Mouse (Mus musculus) spleen, postnatal 4 days (tissue): ENCODE data around the gene Slc35f3.
A peak's percentile ranks its signal among the peaks of the same experiment; 100 is the strongest.

Experiments used
- DNase-seq, 2 experiments: peaks; one replicate each; pipeline ENCODE4 v3.0.0; 2022; ENCODE audit warnings: low spot score in 2 of 2

Slc35f3 gene

DNA sequence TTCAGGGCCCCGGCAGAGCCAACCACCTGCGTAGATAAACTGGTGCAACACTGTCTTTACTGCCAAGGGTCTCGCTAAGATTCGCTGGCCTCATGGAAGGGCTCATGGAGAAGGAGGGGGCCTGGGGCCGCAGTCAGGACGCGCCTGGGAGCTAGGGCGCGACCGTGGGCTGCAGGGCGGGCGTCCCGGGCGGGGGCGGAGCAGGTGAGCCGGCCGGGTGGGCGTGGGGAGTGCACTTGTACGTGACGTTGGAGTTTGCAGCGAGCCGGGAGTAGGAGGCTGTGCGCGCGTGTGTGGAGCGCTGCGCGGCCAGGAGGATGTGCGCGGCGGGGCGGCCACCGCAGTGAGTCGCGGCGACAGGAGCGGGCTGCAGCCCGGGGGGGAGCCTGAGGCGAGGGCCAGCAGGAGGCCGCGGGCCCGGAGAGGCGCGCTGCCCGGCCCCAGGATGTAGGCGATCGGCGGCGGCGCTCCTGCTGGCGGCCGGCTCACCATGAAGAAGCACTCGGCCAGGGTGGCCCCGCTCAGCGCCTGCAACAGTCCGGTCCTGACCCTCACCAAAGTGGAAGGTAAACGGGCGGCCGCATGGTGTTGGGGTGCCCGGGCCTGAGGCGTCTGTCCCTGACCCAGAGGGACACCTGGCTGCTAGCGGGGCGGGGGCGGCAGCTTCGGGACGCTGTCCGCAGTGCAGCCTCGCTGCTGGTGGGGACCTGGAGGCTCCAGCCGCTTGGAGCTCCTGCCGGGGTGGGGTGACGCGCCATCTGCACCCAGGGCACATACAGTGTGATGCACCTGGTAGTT lies at the start of gene Slc35f3:
Slc35f3 (plus strand) TSS at position 263 of the 798 bp plus-strand sequence.
- DNase-seq: peak in 1 of 2 experiments; percentile 64

DNA sequence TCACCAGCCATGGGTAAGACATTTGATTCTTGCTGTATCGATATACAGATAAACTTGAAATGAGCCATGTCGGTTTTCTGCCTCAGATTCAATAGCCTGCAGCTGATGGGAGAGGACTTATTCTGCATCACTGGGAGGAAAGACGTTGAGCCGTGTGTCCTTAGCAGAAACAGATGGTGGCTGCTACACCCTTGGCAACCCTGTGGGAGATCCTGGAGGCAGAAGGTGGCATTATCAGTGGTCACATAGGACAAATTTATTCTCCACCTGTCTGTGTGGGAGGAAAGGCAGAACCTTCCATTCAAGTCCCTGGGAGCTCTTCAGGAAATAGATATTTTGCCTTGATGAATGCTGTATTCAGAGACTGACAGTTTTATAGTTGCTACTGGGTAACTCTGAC lies 47.9 kb upstream of the Slc35f3 start:
- DNase-seq: no peak

GRCm38 (mm10) chr8:126256585-126257391 lies 41.6 kb upstream of the Slc35f3 start:
- DNase-seq: no peak

GRCm38 (mm10) chr8:126257392-126257681 lies 41.0 kb upstream of the Slc35f3 start:
- no peak for DNase-seq

DNA sequence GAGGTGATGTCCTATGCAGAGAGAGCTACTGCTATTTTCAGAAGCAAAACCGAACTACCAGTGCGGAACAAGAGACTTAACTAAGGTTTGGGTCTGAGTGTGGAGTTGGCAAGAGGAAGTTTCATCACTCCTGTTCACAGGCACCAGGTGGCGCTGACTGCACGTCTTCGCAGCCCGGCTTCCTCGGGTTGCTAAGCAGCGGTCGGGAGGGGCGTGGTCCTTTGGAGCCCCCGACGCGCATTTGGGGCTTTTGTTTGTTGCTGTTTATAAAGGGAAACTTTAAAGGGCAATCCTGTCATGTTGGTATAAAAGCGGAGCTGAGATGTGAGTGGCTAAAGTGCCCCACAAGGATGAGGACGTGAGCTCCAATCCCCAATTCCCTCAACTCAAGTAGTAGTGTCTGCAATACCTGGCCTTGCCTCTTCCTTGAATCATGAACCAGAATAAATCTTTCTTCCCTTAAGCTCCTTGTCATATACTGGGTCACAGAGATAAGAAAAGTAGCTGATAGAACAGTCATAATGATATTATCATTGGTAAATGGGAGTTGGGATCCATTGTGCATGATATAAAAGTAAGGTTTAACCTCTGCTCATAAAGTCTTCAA lies 40.1 kb upstream of the Slc35f3 start:
- peak; percentile 57 to 80 for DNase-seq

GRCm38 (mm10) chr8:126265186-126265585 lies 33.2 kb upstream of the Slc35f3 start:
- no peak for DNase-seq

DNA sequence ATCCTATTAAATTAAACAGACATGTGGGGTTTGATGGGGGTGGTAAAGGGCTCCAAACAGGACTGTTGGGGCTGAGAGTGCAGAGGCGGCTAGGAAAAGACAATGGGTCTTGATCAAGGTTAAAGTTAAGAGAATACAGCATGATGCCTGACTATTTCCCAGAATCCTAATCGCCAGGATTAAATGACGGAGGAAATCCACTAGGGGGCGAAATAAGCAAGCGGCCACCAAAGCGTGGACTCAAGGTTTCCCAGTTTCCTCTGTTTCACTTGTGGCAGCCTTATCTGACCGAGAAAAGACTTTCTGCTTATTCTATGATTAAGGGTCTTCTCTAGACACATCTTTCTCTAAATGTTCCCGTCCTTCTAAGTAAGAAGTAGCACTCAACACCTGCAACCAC lies 31.2 kb upstream of the Slc35f3 start:
- no peak for DNase-seq

- no peak for DNase-seq
Measured at GRCm38 (mm10) chr8:126269733-126270132, 28.6 kb upstream of the Slc35f3 start.

DNA sequence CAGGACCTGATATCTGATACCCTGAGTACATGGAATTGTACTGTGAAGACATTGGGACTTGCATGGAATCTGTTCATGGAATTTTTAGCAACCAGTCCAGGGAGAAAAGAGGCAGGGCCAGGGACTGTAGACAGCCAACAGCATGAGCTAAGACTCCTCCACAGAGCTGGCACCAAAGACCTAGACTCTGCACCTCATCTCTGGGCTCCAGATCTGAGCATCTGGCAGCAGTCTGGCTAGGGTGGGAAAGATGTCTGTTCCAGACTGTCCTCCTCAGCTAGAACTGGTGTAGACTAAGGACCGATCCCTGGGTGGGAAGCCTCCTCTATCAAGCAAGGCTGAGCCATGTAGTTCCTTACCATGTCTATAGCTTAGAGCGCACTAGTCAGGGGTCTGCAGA lies 25.9 kb upstream of the Slc35f3 start:
- DNase-seq: no peak

DNA sequence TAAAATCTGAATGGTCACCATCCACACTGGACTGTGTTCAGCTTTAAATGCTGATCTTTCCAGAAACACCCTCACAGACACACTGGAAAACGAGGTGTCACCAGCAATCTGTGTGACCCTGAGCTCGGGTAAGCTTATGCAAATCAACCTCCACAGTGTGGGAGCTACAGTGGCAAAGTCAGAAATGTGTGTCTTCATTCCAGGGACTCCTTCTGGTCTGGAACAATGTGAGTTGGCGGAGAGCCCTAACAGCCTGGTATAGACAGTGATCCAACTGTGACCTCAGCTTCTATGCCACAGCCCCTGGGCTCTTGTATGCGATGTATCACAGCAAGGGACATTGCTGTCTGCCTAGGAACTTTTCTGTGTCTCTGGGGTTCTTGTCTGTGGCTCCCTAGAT lies 25.3 kb upstream of the Slc35f3 start:
- no peak for DNase-seq

DNA sequence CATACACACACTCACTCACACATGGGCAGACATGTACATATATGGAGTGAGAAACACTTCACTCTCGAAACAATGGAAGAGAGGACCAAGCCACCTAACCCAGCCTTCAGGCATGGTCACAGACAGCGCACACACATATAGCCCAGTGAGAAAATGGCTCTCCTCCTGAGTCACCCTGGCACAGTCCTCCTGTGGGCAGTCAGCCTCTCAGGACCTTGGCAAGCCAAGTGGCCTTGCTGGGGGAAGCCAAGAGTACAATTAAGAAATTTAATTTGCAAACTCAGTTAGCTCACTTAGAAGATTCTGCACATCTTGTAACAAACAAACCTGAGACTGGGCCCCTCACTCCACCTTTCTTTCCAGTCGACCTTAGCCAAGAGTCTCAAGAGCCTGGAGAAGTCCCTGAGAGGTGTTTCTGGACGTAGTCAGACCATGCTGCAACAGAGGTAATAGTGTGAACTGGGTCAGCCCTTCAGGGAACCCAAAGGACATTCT lies 23.4 kb upstream of the Slc35f3 start:
- DNase-seq: no peak

DNA sequence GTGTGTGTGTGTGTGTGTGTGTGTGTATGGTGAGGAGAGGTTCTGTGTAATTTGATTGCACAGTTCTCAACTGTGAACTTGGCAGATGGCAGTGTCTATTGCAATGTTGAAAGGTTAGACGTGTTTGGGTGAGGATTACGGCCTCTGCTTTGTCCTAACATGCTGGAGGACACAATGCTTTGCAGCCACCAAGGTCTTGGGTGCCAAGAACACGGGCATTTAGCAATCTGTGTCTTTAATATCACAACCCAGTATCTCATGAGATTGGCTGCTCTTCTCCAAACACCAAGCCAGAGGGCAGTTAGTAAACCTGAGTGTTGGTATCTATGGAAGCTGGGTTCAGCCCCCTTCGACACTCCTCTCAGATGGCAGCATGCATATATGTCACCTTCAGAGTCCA lies 22.5 kb upstream of the Slc35f3 start:
- no peak for DNase-seq

- DNase-seq: no peak
Measured at GRCm38 (mm10) chr8:126291951-126292350, 6.4 kb upstream of the Slc35f3 start.

GRCm38 (mm10) chr8:126297284-126297845 lies 993 bp upstream of the Slc35f3 start:
- no peak for DNase-seq

DNA sequence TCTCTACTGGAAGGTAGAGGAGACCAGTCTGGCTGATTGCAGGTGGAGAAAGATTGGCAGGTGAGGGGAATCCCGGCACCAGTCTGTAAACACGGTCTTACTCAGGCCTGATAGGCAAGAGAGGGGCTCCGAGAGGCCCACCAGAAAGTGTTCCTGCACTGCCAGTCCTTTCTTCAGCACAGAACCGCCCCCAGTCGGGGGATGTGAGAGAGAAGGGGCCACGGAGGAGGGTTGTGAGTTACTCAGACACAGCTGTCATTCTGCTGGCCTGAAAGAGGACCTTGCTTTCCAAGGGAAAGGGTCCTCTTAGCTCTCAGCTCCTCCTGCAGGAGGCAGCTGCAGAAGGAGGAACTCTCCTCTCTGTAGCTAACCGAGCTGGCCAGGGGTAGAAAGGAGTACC lies 975 bp downstream of the Slc35f3 start:
- DNase-seq: no peak

GRCm38 (mm10) chr8:126300350-126300749 lies 2.0 kb downstream of the Slc35f3 start:
- no peak for DNase-seq

GRCm38 (mm10) chr8:126301580-126301979 lies 3.2 kb downstream of the Slc35f3 start:
- no peak for DNase-seq

DNA sequence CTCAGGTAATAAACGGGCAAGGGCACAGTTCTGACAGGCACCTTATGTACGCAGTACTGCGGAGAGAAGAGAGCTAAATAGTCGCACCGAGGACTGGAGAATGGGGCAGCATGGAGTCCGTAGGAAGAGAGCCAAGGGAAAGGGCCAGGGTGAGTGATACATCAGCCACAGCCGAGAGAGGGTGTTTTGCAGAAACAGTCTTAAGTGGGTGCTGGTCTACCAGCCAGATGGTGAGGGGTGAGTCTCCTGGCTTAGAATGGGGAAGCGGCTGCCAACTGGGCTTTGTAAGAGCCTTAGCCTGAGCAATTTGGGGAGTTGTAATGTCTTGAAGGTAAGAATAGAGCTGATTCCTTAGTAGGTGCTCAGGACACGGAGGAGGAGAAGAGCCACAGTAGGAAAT lies 8.8 kb downstream of the Slc35f3 start:
- DNase-seq: no peak

DNA sequence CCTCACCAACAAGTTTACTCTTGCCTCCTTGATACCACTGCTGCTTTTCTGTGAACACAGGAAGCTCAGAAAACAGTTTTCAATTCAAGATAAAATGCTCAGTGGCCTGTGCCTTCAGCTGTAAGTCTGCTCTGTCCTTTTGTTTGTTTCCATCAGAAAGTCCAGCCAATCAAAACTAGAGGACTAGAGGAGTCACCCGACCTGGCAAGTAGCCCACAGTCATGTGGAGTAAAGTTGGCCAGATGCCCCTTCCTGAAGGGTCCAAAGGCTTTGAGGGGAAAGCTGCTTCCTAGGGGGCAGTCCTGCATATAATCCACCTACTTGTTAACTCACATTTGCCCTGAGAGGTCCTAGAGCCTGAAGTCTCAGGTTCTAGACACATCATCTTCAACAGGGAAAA lies 10.7 kb downstream of the Slc35f3 start:
- no peak for DNase-seq

DNA sequence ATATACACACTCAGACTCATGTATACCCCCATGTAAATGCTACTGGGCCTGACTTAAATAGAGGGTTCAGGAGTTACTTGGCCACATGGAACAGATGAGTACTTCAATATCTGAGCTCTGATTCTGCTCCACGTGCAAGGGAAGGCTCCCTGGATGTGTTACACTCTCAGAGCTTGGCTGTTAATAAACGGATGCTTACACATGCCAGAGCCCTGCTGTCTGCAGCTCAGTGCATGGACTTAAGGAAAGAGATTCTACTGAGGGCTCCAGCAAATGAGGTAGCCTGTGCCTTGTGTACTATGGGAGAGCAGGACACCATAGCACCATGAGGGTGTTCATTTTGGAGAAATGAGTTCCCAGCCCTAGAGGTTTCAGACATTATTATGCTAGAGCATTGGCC lies 26.6 kb downstream of the Slc35f3 start:
- DNase-seq: no peak

DNA sequence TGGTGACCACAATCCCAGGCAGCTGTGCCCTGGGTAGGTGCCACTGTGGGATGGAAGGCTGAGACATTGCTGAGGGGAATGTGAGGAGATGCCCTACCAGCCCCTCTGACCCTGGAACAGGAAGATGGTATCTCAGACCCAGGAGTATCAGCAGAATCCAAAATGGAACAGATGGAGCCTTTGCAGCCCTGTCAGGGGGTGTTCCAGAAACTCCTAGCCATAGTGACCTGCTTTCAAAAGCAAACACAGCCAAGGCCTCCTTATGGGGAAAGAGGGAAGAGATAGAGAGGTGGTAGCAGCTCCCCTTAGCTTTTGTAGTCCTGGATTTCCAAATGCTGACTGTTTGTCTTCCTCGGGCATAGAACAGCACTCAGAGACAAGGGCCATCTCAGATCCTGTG lies 27.8 kb downstream of the Slc35f3 start:
- DNase-seq: no peak

- DNase-seq: no peak
Measured at GRCm38 (mm10) chr8:126326731-126327130, 28.4 kb downstream of the Slc35f3 start.
